Mouse (Mus musculus) adrenal gland, postnatal 36 days (tissue): ENCODE measurements around the gene Rab11a. TPM values are rescaled to one million over a fixed set of nuclear protein-coding genes. Genes with fewer than 3 reads are reported as not detected.

Experiments used
- DNase-seq, 2 experiments: peaks; one replicate each; pipeline ENCODE4 v3.0.0; 2021; ENCODE audit warnings: mixed read lengths in 1 of 2
- long read RNA-seq, 2 experiments: library from polyadenylated mRNA; stranded (forward); transcript quantifications; one replicate each; pipeline ENCODE4 v2.0.0; 2021; ENCODE audit warnings: borderline sequencing depth in 2 of 2
- total RNA-seq, 2 experiments: library from RNA; stranded (reverse); gene quantifications; 2 replicates each; pipeline ENCODE4 v1.2.3; 2021

Gene Rab11a
- 100 to 1,000 TPM; 266 to 324 TPM for total RNA-seq
- long read RNA-seq, experiment 1, transcript Rab11a-208 (5 exons, 2,336 nt): major isoform, 149 of 159 reads
- long read RNA-seq, experiment 1, partial matches to known transcripts: 1 of 159 reads
- long read RNA-seq, experiment 1, other reads (novel, unspliced or antisense): 4 of 159 reads
- long read RNA-seq, experiment 2, transcript Rab11a-208 (5 exons, 2,336 nt): major isoform, 42 of 44 reads
- long read RNA-seq, experiment 2, partial matches to known transcripts: 0 of 44 reads
- long read RNA-seq, experiment 2, other reads (novel, unspliced or antisense): 0 of 44 reads

GRCm38 (mm10) chr9:64737406-64738201 is at the start of gene Rab11a:
Rab11a (minus strand) TSS chr9:64737758.
- DNase-seq: peak; percentile 97 to 99

GRCm38 (mm10) chr9:64786216-64786905 is 48.8 kb upstream of the Rab11a start:
- DNase-seq: no peak

DNA sequence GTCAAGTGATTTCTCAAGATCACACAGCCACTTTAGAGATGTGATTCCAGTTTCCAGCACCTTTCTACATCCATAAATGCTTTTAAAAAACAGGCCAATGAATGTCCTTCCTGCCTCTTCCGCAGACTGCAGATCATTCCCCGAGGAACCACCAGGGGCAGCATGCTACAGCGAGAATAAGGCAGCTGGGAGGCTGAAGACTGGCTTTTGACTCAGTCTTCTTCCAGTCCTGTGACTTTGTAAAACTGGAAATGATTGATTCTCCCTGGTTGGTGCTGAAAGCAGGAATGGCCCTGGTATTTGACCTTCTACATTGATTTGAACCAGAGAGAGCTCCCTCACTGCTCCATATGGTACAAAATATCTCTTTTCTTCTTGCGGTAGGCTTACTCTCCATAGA is 47.3 kb upstream of the Rab11a start:
- DNase-seq: peak; percentile 86 to 89

- DNase-seq: no peak
These were observed 46.0 kb upstream of the Rab11a start for GRCm38 (mm10) chr9:64783511-64783910.

GRCm38 (mm10) chr9:64779628-64780027 is 42.1 kb upstream of the Rab11a start:
- no peak for DNase-seq

- no peak for DNase-seq
These were observed 40.6 kb upstream of the Rab11a start for GRCm38 (mm10) chr9:64778151-64778550.

GRCm38 (mm10) chr9:64777441-64777987 is 40.0 kb upstream of the Rab11a start:
- DNase-seq: no peak

- DNase-seq: no peak
These were observed 37.9 kb upstream of the Rab11a start for GRCm38 (mm10) chr9:64775491-64775890.

DNA sequence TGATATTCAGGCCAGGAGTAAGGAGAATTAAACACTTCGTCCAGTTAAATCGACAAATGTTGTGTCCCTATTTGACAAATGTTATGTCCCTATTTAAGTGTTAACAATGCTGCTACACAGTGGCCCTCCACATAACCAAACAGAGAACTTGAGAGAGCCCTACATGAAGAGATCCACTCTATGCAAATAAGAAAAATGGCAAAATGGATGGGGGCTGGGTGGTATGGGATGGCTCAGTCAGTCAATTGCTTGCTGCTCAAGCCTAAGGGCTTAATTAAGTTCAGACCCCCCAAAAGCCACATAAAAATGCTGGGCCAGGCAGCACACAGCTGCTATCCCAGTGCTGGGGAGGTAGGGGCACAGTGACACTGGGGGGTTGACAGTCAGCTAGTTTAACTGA is 37.3 kb upstream of the Rab11a start:
- no peak for DNase-seq

DNA sequence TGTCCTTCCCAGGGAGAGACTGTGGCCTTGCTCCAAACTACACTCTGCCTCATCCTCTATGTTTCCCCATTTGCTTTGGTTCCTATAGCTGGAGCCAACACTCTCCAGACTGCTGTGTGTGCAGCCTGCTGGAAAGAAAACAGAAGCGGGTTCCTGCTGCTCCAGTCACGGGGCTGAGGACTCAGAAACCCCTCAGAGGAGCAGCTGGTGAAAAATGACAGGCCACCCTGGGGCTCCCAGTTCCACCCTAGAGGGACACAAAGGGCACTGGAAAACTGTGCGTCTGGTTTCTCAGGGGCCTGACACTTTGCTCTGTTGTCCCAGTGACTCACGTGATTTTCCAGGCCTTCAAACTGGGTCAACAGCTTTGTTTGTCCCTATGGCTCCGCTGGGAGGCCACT is 36.9 kb upstream of the Rab11a start:
- DNase-seq: peak; percentile 34 to 38

GRCm38 (mm10) chr9:64773936-64774335 is 36.4 kb upstream of the Rab11a start:
- DNase-seq: no peak

- no peak for DNase-seq
These were observed 35.7 kb upstream of the Rab11a start for GRCm38 (mm10) chr9:64773254-64773653.

DNA sequence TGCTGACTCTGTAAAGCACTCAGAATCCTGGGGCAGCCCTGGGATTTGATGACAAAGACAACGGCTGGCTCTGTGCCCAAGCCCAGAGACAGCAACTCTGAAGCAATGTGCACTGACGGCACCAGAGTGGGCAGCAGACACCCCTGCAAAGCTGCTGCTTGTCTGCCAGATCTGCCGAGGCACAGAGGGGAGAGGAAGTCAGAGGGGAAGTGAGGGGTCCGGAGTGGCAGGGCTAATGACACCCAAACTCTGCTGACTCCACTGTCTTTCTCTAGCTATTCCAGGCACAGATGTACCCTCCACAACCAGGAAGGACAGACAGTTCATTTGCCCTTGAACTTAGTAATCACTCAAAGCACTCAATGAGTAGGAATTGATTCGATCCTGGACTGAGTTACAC is 33.7 kb upstream of the Rab11a start:
- DNase-seq: peak; percentile 79 to 82

DNA sequence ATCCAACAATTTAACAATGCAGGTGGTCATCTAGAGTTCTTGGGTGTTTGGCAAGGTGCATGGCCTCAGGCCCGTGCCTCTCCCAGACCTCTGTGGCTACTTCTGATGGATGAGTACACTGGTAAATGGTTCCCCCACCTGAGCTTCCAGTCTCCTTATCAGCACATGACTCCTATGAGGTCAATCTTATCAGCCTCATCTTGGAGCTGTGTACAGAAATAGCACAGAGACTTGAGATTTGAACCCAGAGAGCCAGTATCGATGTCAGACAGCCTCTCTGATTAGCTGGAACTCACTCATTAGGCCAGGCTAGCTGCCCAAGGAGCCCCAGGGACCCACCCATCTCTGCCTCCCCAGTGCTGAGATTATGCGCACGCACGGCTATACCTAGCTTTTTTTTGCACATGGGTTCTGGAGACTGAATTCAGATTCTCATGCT is 32.9 kb upstream of the Rab11a start:
- DNase-seq: no peak

DNA sequence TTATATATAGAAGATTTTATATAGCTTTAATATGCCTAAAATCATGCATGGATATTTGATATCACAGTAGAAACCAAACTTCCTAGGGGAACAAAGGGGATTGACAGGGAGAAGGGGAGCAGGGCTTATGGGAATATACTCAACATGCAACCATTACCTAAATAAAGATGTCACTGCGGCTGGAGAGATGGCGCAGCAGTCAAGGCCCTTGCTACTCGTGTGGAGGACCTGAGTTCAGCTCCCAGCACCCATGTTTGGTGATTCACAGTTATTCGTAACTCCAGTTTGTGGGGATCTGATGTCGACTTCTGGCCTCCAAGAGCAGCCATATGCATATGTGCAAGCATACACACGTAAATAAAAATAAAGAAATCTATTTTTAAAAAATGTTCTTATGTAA is 32.4 kb upstream of the Rab11a start:
- no peak for DNase-seq

DNA sequence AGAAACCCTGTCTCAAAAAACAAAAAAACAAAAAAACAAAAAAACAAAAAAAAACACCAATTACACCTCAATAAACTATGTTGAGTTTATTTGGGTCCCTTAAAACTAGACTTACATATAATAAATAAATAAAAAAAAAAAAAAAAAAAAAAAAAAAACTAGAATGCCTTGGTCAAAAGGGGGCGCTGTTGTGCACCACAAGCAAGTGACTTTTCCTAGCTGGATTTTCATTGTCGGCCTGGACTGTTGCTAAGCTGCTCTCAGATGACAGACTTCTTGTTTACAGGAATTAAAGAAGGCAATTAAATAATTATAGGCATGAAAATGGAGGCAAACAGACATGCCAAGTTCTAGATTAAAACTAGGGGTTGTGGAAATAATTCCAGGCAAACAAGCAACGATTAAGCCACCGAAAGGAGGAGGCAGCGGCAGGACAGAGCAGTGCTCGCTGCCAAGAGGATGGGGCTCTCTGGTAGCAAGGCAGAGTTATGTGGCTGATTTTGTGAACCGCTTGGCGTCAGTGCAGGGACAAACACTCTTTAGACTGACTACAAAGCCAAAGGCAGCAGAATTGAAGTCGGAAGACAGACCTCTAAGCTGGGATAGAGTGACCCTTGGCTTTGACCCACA is 31.6 kb upstream of the Rab11a start:
- DNase-seq: peak; percentile 23 to 61

GRCm38 (mm10) chr9:64767796-64768195 is 30.2 kb upstream of the Rab11a start:
- no peak for DNase-seq

- no peak for DNase-seq
These were observed 28.6 kb upstream of the Rab11a start for GRCm38 (mm10) chr9:64766136-64766535.

DNA sequence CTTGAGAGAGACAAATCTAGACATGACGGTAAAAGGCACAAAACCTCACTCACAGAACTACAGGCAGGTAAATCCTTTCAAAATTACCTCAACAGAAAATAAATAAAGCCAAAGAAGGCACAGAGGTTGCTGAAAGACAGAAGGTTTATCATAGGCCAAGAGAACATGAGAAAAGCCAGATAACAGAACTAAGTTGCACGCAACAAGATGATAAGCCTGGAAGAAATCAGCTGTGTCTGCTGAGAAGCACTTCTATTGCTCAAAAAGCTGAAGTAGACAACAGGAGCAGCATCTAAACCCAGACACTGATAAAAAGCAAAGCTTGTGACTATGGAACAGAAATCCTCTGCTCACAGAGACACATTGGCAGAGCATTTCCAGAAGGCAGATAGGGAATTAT is 27.3 kb upstream of the Rab11a start:
- no peak for DNase-seq

- DNase-seq: no peak
These were observed 20.5 kb upstream of the Rab11a start for GRCm38 (mm10) chr9:64758052-64758451.

- DNase-seq: no peak
These were observed 15.0 kb upstream of the Rab11a start for GRCm38 (mm10) chr9:64752575-64752974.

DNA sequence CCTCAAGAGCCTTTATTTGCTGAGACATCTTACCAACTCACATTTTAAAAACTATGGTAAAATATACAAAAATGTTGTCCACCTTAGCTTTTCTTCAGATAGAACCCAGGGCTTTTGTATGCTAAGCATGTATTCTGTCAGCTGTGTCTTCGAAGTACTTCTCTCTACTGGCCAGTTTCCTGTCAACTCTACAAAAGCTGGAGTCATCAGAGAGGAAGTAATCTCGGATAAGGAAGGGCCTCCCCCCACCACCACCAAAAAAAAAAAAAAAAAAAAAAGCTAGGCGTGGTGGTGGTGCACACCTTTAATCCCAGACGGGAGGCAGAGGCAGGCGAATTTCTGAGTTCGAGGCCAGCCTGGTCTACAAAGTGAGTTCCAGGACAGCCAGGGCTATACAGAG is 11.8 kb upstream of the Rab11a start:
- no peak for DNase-seq
